Mouse (Mus musculus) urinary bladder, postnatal 10 days (tissue): ENCODE data around the gene Fam241a.

Experiments used
- DNase-seq: peaks from one replicate; pipeline ENCODE4 v3.0.0; 2022; ENCODE audit warnings: low spot score

The Fam241a gene

DNA sequence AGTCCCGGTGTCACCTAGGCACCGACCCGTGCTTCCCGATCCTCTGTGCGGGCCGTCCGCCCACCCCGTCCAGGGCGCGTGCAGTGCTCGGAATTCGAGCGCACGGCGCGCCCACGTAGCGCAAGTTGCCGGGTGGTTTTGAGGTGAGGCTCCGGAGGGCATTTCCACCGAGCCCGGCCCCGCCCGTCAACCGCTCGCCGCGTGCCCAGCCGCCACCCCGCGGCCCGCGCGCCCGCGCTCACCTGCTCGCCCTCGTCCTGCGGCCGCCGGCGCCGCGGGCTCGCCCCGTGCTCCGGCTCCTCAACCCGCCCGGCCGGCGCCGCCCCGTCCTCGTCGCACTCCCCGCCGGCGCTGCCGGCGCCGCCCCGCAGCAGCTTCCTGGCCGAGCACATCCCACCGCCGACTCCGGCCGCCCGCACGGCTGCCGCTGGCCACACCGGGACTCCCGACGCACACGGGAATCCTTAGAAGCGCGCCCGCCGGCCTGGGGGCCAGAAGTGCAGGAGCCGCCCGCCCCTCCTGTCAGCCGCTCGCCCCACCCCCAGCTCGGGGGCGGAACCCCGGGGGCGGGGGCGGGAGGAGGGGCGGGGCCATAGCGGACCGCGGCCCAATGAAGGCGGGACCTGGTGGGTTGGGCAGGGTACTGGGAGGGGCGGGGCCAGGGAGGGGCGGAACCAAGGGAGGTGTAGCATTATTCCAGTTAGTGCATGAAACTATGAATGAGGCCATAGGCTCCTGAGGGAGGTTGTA is at the start of gene Fam241a:
Gene Fam241a (minus strand): TSS at position 533 of the 750 bp plus-strand sequence.
- peak; percentile 30 for DNase-seq

GRCm38 (mm10) chr3:127932453-127932852 is 36.3 kb upstream of the Fam241a start:
- DNase-seq, result no peak

DNA sequence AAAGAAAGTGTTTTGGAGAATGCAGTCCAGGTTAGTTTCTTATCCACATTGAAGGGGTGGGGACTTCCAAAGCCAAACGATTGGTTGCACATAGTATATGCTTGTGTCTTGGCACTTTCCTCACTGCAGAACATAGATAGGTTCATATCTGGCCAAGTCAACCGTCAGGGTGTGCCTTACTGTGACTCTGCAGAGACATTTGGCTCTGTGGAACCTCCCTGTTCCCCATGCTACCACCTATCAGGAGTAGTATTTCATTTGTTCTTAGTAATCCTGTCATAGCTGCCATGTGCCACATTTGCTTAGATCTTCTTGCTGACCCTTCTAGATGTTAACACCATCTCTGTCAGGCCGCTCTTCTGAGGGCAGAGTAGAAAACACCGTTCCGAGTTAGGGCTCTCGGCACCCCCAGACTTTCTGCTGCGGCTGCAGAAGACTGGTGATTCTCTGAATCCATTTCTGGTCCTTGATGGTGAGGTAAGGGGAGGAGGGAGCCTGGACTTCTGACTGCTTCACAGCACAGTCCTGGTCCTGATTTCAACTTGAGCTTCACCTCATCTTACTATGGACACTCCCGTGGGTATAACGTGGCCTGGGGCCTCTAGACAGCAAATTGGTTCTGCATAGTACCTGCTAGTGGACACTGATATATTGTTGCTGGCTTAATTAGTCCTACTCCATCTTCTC is 34.3 kb upstream of the Fam241a start:
- no peak for DNase-seq

- no peak for DNase-seq
These were observed 33.8 kb upstream of the Fam241a start for GRCm38 (mm10) chr3:127929921-127930320.

GRCm38 (mm10) chr3:127926635-127927183 is 30.6 kb upstream of the Fam241a start:
- DNase-seq, result no peak

DNA sequence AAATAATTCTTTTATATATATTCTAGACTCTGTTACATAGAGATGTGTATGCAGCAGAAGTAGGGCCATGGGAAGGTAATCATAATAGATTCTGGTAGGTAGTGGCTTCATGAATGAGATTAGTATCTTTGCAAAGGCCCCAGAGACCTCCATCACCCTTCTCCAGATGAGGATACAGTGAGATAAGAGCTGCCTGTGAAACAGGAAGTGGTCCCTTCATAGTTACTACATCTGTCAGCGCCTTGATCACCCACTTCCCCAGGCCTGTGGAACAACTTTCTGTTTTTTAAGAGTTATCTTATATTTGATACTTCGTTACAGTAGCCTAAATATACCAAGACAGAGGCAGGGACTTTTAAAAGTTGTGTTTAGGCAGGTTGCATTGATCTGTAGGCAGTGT is 28.3 kb upstream of the Fam241a start:
- DNase-seq, result no peak

DNA sequence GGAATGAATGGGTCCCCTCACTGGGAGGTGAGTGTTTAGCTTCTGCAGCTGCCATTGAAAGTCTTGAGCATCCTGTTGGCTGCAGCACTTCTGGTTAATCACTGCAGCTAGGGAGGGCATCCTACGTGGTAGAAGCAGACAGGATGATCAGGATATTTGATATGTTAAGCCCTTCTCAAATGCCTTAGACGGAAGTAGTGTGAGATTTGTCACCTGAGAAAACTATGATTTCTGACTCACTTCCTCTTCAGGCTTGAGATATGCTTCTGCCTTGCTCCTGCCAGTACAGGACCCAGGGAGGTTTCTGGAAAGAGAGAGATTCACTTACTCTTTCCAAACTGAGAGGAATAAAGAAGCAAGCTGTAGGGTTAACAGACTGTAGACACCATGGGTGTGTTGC is 27.1 kb upstream of the Fam241a start:
- DNase-seq, result no peak

DNA sequence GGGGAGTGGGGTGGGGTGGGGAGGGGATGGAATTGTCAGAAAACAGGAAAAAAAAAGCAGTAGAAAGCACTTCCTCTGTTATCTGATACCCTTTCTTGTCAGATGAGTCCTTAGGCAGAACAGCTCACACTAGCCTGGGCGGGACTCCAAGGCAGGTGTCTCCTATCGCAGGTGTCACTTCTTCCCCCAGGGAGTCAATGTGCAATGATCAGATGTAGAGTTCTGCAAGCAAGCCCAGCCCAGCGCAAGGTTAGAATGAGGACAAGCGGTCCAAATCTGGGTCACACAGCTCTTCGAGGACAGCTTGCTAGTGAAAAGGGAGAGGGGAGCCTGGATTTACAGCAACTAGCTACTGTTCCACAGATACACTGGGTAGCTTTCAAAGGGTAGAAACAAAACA is 26.0 kb upstream of the Fam241a start:
- DNase-seq, result no peak

DNA sequence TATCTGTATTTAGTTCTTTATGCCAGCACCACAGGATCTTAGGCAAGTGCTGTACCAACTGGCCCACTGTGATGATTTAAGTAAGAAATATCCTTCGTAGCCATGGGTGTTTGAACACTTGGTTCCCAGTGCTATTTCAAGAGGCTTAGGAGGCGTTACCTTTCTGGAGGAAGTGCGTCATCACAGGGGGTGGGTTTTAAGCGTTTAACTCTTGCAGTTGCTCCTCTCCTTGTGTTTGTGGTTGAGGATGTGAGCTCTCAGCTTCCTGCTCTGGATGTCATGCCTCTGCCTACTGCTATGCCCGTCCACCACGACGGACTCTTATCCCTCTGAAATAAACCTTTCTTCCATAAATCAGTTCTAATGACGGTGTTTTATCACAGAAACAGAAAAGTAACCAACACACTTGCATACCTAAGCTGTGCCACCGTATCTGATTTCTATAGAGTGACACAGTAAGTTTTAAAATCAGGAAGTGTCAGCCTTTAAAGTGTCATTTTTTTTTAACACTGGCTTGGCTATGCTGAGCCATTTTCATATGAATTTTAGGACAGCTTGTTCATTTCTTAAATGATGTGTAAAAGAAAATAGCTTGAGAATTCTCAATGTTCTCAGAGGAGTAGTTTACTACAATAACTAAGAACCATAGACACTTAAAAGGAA is 22.0 kb upstream of the Fam241a start:
- DNase-seq, result no peak

GRCm38 (mm10) chr3:127917549-127917948 is 21.4 kb upstream of the Fam241a start:
- no peak for DNase-seq

DNA sequence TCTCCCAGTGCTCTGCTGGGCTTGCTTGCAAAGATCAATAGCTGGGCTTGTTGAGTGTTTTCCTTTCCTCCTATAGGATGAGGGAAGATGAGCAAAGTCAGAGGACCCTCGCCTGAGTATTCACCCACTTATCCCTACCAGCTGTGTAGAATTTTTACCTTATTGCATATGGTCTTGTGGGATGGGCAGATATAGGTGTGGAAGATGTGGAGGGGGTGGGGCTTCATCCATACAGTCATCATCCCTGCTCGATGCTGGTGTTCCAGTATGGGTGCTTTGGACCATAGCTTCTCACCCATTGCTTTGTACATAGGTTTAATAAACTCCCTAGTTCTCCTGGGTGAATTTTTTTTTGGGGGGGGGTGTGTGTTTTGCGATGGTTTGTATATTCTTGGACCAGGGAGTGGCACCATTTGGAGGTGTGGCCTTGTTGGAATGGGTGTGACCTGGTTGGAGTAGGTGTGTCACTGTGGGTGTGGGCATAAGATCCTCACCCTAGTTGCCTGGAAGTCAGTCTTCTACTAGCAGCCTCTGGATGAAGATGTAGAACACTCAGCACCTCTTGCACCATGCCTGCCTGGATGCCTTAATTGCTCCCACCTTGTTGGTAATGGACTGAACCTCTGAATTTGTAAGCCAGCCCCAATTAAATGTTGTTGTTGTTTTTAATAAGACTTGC is 19.7 kb upstream of the Fam241a start:
- no peak for DNase-seq

GRCm38 (mm10) chr3:127913885-127914709 is 18.0 kb upstream of the Fam241a start:
- DNase-seq, result no peak

DNA sequence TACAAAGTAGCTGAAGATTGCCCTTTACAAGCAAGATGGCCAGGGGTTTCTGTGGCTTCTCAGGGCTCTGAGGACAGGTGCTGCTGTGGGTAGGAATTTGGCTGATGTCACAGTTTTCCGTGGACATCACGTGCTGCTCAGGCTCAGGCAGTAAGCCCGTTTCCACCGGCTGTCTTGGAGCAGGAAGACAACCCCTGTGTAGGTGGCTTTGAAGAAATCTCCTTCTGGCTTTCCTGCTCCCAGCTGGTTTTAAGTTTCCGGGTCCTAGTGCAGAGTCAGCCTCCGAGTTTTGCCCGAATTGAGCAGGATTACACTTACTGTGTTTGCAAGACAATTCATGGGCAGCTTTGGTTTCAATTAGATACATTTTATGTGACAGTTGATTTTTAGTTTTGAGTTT is 13.8 kb upstream of the Fam241a start:
- DNase-seq, result no peak

DNA sequence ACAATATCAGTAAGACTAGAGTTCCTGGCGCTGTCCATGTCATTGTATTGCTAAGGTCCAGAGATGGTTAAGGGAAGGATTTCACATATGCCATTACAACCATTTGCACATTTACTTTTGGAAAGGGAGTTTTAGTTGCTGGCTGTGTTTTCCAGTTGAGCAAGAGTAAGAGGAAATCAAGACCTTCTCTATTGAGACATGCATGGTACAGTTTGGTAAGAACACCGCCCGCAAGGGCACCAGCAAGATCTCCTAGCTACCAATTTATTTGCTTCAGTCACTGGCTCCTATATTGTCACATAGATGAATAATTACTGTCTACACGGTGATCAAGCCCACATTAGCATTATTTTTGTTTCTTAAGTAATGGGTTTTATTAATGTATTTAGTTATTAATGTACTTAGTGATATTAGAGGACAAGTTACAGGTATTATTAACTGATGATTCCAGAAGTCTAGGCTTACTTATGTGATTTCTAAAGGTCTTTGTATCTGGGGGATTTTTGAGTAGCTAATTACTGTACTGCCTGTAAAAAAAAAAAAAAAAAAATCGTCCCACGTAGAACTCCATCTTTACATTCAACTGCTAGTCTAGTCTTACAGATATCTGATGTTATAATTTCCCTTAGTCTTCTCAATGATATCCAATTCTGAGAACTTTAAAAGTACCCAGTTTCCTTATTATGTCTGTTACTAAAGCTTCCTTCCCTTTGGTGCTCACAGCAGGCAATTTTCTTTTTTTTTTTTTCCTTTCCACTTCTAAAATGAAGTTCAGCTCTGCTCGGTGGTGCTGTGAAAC is 944 bp downstream of the Fam241a start:
- DNase-seq, result no peak

DNA sequence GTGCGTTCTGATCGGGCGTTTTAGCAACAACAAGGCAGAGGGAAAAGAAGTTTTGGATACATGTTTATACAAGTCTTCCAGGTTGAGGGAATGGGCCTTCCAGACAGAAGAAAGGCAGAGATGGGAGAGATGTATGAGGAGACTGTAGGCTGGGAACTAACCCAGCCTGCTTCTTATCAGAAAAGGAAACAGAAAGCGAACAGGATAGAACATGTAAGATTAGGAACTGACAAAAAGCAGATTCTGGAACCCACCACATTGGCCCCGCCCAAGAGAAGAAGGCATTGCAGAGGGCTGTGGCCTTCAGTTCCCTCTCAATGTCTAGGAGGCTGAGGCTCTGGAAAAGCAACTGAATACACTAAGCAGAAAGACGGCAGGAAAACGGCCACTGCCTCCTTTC is 2.2 kb downstream of the Fam241a start:
- no peak for DNase-seq

- no peak for DNase-seq
These were observed 4.2 kb downstream of the Fam241a start for GRCm38 (mm10) chr3:127891906-127892305.

DNA sequence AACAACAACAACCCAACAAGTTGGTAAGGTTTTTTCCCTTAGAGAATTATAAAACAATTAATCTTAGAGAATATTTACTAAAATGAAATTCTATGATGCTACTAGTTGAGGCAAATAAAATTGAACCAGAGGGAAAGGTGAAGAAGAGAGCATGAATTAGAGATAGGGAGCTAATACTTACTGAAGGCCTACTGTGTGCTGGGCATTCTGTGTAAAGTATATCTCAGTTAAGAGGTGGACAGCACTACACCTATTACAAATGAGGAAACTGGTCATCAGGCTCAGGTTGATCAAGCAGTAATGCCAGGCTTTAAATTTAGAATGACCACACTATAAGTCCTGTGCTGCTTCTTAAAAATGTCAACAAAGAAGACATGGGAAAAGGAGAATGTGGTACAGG is 6.1 kb downstream of the Fam241a start:
- DNase-seq, result no peak

GRCm38 (mm10) chr3:127889570-127889969 is 6.6 kb downstream of the Fam241a start:
- DNase-seq, result no peak

GRCm38 (mm10) chr3:127881684-127882083 is 14.4 kb downstream of the Fam241a start:
- DNase-seq, result no peak

GRCm38 (mm10) chr3:127879968-127880367 is 16.2 kb downstream of the Fam241a start:
- no peak for DNase-seq

DNA sequence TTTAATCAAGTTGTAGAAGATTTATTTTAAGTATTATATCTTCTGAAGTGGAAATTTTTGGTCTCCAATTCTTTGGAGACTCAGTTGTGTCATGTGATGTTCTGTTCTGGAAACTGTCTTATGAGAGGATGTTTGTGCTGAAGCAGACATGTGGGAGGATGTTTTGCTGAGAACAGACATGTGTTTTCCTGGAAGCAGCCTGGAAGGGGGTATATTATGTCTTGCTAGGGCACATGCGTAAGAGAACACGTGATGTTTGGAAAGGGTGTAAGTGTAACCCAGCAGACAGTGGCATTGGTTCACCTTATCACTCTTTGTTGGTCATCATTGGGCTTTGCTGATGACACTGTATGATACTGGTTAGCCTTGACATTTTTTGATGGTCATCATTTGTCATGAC is 20.6 kb downstream of the Fam241a start:
- DNase-seq, result no peak
